Mouse (Mus musculus) bone marrow macrophage, adult 2 months (primary cell): ENCODE results near the gene Plac9a. TPM values are rescaled to one million over a fixed set of nuclear protein-coding genes. Genes with fewer than 3 reads are reported as not detected.
"Not testable (repeated sequence)": the region's sequence is repeated elsewhere in the genome, so short reads cannot be mapped to it uniquely, and the experiment has no call there.

Experiments
- H3K27ac ChIP-seq: 2 replicates; pipeline ENCODE4 v1.5.1; 2012; ENCODE audit warnings: low read depth, low read length; ENCODE audit not compliant: insufficient read depth
- H3K4me1 ChIP-seq: 2 replicates; pipeline ENCODE4 v1.6.1; 2012; ENCODE audit warnings: low read length; ENCODE audit not compliant: control insufficient read depth, insufficient read depth
- H3K4me3 ChIP-seq: 2 replicates; pipeline ENCODE4 v1.5.1; 2012; ENCODE audit warnings: mild to moderate bottlenecking, low read length, moderate library complexity; ENCODE audit not compliant: insufficient read depth
- polyA plus RNA-seq: library from polyadenylated mRNA; stranded (reverse); fragments of >200 nt; gene quantifications from 2 replicates; pipeline ENCODE4 v1.2.4, GENCODE M21; 2012; ENCODE audit not compliant: missing spikeins, insufficient read depth, insufficient read length

Gene Plac9a
- not detected in 2 replicates for polyA plus RNA-seq

- not testable (repeated sequence) for H3K4me1 ChIP-seq, H3K27ac ChIP-seq, H3K4me3 ChIP-seq
These were observed at the start of gene Plac9a for GRCm38 (mm10) chr14:25903000-25903399. Gene Plac9a (minus strand): TSS chr14:25903100.

- not testable (repeated sequence) for H3K27ac ChIP-seq, H3K4me3 ChIP-seq, H3K4me1 ChIP-seq
These were observed 35.1 kb upstream of the Plac9a start, which contains the start of gene Cphx1 for GRCm38 (mm10) chr14:25938004-25938403. Gene Cphx1 (plus strand): TSS chr14:25938304.

DNA sequence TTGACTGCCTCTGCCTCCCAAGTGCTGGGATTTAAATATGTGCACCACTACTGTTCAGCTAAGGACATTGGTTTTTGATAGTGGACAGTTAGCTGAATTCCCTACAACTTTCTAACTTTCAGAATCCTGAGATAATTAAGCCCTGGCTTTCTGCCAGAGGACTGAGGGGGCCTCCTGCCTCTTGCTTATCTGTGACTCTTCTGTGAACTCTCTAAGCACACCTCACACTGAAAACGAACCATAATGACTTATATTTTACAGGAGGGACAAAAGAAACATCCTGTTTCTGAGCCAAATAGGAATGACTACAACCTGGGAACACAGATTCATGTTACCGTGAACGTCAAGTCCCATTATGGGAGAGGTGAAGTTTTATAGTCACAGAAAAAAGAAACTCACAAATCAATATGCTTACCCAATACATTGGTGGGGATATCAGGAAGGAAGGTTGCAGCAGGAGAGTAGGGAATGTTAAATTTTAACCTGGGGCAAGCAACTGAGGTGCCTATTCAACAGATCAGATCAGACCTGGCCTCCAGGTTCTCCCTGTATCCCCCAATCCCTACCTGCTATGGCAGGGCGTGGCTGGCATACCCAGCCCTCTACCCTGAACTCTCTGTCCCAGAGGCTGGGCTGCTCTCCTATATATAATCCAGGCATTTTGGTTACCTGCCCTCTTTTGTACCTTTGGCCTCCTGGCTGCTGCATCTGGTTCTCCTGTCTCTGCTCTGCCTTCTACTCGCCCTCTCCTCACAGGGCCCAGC, 34.1 kb upstream of the Plac9a start:
- H3K4me3 ChIP-seq, H3K27ac ChIP-seq, H3K4me1 ChIP-seq: not testable (repeated sequence)

- H3K27ac ChIP-seq, H3K4me3 ChIP-seq, H3K4me1 ChIP-seq: not testable (repeated sequence)
These were observed 24.6 kb upstream of the Plac9a start, which contains the start of gene Tmem254a for GRCm38 (mm10) chr14:25927562-25927881. Gene Tmem254a (minus strand): TSS chr14:25927672.

GRCm38 (mm10) chr14:25926814-25927561, 24.1 kb upstream of the Plac9a start:
- H3K4me3 ChIP-seq, H3K4me1 ChIP-seq, H3K27ac ChIP-seq: not testable (repeated sequence)

DNA sequence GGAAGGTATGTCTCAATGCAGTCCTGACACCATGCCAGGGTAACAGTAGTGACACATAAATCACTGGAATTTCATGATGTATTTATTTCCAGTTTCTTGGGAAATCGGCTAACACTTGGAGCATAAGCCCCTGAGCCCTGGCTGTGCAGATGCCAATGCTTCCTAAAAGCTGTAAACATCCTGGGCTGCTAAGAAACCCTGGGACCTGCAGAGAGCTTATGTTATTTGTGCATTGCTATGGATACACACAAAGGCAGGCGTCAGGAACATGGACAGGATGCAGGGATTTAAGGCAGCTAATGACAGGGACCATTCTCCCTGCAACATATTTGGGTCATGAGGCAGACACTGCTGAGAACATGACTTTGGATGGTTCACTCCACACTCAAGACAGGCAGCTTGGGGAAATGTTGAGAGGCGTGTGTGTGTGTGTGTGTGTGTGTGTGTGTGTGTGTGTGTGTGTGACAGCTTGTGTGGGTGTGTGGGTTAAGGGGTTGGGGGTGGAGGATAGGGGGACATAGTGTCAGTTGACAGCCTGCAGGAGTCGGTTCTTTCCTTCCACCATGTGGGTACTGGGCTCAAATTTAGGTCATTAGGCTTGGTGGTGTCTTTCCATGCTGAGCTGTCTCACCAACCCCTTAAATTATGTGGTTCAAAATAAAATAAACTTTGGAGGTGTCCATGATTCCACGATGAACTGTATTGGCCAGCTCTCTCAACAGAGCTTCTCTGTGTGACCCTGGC, 15.7 kb upstream of the Plac9a start:
- H3K4me1 ChIP-seq, H3K4me3 ChIP-seq, H3K27ac ChIP-seq: not testable (repeated sequence)

GRCm38 (mm10) chr14:25908976-25909375, 6.1 kb upstream of the Plac9a start:
- H3K4me3 ChIP-seq, H3K4me1 ChIP-seq, H3K27ac ChIP-seq: not testable (repeated sequence)

DNA sequence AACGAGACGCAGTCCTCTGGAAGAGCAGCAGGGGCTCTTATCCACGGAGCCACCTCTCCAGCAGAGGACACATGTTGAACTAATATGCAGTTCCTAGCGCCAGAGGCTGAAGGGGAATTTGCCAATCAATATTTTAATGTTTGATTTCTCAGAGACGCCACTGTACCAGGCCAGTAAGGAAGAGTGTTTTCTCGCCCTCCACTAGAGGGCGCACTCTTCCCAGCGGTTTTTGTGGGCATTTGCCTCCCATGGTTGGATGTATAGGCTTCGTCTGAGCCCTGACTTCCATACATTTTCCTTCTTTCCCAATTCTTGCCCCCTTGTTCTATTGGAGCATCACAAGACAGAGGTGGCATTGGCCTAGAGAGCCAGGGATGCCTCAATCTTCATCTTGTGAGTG, 4.4 kb upstream of the Plac9a start:
- H3K4me3 ChIP-seq, H3K27ac ChIP-seq, H3K4me1 ChIP-seq: not testable (repeated sequence)

DNA sequence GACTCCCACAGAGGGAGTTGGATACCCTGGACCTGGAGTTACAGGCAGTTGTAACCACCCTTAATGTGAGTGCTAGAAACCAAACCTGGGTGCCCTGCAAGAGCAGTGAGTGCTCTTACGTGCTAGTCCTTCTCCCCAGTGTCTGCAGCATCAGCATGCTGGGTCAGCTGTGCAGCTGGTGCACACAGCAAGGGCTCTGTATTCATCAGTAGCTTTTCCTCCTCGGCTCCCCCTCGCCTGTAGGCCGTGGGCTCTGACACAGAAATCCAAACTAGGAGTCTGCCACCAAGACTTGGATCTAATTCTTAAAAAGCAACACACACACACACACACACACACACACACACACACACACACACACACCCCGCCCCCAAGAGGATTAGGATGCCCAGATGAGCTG, 2.3 kb upstream of the Plac9a start:
- not testable (repeated sequence) for H3K27ac ChIP-seq, H3K4me3 ChIP-seq, H3K4me1 ChIP-seq

DNA sequence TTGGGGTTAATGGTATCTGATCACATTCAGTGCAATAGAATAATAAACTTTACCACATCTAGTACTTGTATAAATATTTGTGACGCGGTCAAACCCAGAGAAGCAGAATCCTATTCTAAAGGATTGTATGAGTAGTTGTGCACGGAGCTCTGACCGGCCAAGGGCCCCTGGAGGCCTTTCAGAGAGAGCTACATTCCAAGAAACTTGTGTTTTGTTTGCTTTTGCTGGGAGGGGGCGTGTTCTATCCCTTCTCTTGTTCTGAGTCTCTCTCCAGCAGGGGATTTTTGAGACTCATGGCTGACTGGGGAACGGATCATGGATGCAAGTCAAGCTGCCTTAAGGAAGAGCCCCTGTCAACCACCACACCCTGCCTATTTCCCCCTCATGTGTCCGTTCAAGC, 7.2 kb downstream of the Plac9a start:
- not testable (repeated sequence) for H3K27ac ChIP-seq, H3K4me1 ChIP-seq, H3K4me3 ChIP-seq

DNA sequence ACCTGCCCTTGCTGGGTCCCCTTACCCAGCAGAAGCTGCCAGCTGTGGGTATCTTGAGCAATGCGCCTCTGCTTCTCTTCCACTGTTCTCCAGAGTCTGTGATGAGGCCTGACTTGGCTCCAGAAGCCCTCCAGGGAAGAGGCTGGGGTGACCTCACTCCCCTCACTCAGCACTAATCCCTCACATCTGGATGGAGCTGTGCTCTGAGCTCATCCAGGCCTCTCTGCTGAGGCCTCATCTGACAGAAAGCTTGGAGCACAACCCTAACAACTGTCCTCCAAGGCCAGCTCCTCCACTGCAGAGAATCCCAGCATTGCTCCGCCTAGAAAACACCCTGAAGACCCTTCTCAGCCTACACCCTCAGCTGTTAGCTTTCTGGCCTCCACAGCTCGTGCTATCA, 8.3 kb downstream of the Plac9a start:
- H3K4me1 ChIP-seq, H3K27ac ChIP-seq, H3K4me3 ChIP-seq: not testable (repeated sequence)

- H3K4me1 ChIP-seq, H3K27ac ChIP-seq, H3K4me3 ChIP-seq: not testable (repeated sequence)
These were observed 17.0 kb downstream of the Plac9a start for GRCm38 (mm10) chr14:25885886-25886285.

DNA sequence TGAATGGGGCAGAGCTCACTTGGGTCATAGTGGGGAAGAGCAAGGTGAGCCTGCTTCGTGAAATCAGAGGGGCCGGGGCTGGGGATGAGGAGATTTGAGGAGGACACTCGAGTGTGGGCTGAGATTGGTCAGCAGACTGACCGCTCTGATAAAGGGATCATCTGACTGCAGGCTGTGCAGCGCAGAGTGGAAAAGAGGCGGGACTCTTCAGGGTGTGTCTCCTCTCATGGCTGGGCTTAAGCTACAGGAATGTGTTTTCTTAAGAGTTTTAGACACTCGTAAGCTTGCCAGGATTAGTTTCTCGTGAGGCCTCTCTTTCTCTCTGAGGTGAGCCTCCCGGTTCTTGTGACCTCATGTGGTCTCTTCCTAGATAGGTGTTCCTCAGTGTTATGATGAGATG, 21.1 kb downstream of the Plac9a start:
- not testable (repeated sequence) for H3K27ac ChIP-seq, H3K4me1 ChIP-seq, H3K4me3 ChIP-seq

DNA sequence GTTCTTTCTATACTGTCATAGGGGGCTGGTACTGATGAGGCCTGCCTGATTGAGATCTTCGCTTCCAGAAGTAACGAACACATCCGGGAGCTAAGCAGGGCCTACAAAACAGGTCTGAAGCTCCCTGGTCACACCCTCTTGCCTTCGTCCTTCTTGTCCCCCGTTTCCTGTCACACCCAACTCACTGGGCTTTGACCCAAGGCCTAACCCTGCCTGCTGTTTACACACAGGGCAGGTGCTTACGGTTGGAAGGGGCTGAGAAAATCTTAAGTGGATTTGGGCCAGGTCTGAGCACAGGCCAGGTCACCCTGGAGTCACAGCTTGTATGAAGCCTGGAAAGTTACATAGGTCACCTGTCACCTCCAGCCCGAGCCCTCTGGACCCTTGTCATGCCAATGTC, 26.3 kb downstream of the Plac9a start:
- H3K27ac ChIP-seq, H3K4me3 ChIP-seq, H3K4me1 ChIP-seq: not testable (repeated sequence)
